Mouse (Mus musculus) G1E (cell line): ENCODE data around the gene Ascc3. TPM values are rescaled to one million over a fixed set of nuclear protein-coding genes. Genes with fewer than 3 reads are reported as not detected.

Experiments
- ATAC-seq: 2 replicates; pipeline ENCODE4 v1.8.0; 2016; ENCODE audit warnings: mild to moderate bottlenecking; ENCODE audit not compliant: insufficient number of reproducible peaks, poor library complexity, low FRiP score, severe bottlenecking; ENCODE audit errors: extremely low read depth
- DNase-seq: peaks from one replicate; pipeline ENCODE4 v3.0.0; 2012; ENCODE audit warnings: low spot score
- H3K27me3 ChIP-seq: 2 replicates; pipeline ENCODE4 v1.6.1; 2012; ENCODE audit warnings: mild to moderate bottlenecking, low read length, inconsistent platforms; ENCODE audit not compliant: insufficient read depth
- H3K36me3 ChIP-seq: replicated peaks from 2 replicates; pipeline ENCODE3; 2012; ENCODE audit warnings: mild to moderate bottlenecking, inconsistent platforms
- H3K4me1 ChIP-seq: 2 replicates; pipeline ENCODE4 v1.6.1; 2012; ENCODE audit warnings: low read depth, low read length, inconsistent platforms, mixed read lengths; ENCODE audit not compliant: insufficient read depth
- H3K4me3 ChIP-seq: 2 replicates; pipeline ENCODE4 v1.5.1; 2012; ENCODE audit warnings: low read depth, mild to moderate bottlenecking, inconsistent platforms, low read length, moderate library complexity, mixed read lengths
- H3K9me3 ChIP-seq: replicated peaks from 2 replicates; pipeline ENCODE4 v1.6.1; 2012; ENCODE audit warnings: inconsistent platforms
- CTCF ChIP-seq: IDR thresholded peaks from 2 replicates; pipeline ENCODE4 v1.5.1; 2012; ENCODE audit warnings: low read depth, low read length, inconsistent platforms, mixed read lengths
- GATA1 ChIP-seq: IDR thresholded peaks from 2 replicates; pipeline ENCODE4 v1.6.1; 2012; ENCODE audit warnings: borderline replicate concordance, low read length, inconsistent platforms, mixed read lengths
- GATA2 ChIP-seq: IDR thresholded peaks from 2 replicates; pipeline ENCODE4 v1.6.1; 2012; ENCODE audit warnings: low read depth, low read length, inconsistent platforms, borderline replicate concordance
- POLR2AphosphoS5 ChIP-seq: IDR thresholded peaks from 2 replicates; pipeline ENCODE4 v1.6.1; 2012; ENCODE audit warnings: low read depth, low read length, inconsistent platforms; ENCODE audit not compliant: insufficient replicate concordance
- TAL1 ChIP-seq: conservative IDR thresholded peaks from 2 replicates; pipeline ENCODE4 v1.6.1; 2012; ENCODE audit warnings: low read depth, low read length, inconsistent platforms, mixed read lengths
- polyA plus RNA-seq: library from polyadenylated mRNA; stranded (reverse); fragments of >175 nt; gene quantifications from 2 replicates; pipeline ENCODE4 v1.2.3, GENCODE M21; 2012
- total RNA-seq, 2 experiments: library from RNA; stranded (forward) in 1 of 2; stranded (reverse) in 1 of 2; fragments of 200-1000 nt in 1 of 2; fragments of >200 nt in 1 of 2; fragmentation: Nextera tagmentation in 1 of 2; gene quantifications; 2 replicates each; pipeline ENCODE4 v1.2.3; 2014 to 2017

The Ascc3 gene
- total and polyA plus RNA-seq, 3 experiments = 1.2 to 51.4 (median 31.1) TPM

DNA sequence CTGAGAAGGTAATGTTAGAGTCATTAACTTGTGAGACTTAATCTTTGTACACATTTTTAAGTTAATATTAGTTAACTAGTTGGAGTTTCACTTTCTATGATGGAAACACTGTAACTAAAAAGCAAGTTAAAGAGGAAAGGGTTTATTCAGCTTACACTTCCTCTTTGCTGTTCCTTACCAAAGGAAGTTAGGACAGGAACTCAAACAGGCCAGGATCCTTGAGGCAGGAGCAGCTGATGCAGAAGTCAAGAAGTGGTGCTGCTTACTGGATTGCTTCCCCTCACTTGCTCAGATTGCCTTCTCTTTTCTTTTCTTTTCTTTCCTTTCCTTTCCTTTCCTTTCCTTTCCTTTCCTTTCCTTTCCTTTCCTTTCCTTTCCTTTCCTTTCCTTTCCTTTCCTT is 97.9 kb downstream of the Ascc3 start:
- DNase-seq (no peak), ATAC-seq (no peak)
- H3K36me3 ChIP-seq = no peaks in the 10 kb centered on the region
- H3K4me3 ChIP-seq = no peak overlapping the region
- TF ChIP-seq CTCF (no peak), GATA2 (no peak), POLR2AphosphoS5 (no peak), GATA1 (no peak), TAL1 (no peak)
- no peaks in the 10 kb centered on the region for H3K9me3 ChIP-seq
- no peaks in the 10 kb centered on the region for H3K27me3 ChIP-seq
- H3K4me1 ChIP-seq = no peaks in the 10 kb centered on the region

DNA sequence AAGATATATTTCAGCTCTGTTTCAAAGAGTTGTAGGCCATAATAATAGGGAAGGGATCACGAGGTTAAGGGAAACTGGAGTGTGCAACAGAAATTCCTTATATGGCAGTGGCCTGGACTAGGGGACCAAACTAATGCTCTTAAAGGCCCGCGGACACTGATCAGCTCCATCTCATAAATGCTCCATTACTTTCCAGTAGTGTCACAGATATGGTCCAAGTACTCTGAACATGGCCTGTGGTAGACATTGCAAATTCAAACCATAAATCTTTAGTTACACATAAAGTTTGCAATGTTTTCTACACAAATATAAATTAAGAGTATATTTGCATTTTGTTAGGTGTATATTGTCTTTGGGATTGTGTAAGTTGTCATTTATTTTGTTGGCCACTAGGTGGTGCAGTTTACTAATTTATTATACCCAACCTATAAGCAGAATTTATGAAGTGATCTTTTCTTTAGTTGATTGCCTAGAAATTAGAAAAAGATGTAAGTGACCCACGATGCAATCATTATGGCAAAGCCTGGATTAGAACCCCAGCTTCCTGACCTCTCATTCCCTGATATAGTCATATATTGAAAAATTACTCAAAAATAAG is 106.5 kb downstream of the Ascc3 start:
- H3K4me1 ChIP-seq = peaks cover 5% of the 10 kb centered on the region; the same call in 1 of the 2 replicates
- H3K36me3 ChIP-seq = peaks cover 7% of the 10 kb centered on the region
- no peaks in the 10 kb centered on the region for H3K27me3 ChIP-seq
- H3K9me3 ChIP-seq = no peaks in the 10 kb centered on the region
- ATAC-seq (no peak), DNase-seq (no peak)
- no peak overlapping the region for H3K4me3 ChIP-seq
- TF ChIP-seq GATA2 (no peak), GATA1 (no peak), TAL1 (no peak), CTCF (no peak), POLR2AphosphoS5 (no peak)

DNA sequence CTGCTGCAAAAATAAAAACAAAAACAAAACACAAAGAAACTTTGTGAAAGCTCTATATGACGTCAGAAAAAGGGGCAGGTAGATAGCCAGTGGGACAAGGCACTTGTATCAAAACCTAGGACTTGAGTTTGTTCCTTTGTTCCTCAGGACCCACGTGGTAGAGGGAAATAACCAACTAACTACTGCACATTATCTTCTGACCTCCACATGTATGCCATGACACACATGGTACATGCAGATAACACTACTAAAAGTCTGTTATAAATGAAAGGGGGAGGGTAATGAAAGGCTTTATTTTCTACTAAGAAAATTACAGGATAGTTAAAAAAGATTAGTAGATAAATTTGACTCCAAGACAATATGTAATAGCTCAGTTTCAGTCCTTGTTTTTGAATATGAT is 109.3 kb downstream of the Ascc3 start:
- H3K4me1 ChIP-seq = peaks cover 5% of the 10 kb centered on the region; the same call in 1 of the 2 replicates
- DNase-seq (no peak), ATAC-seq (peak; percentile 54; the same call in 1 of the 2 replicates)
- TF ChIP-seq TAL1 (peak; percentile 49; the same call in 1 of the 2 replicates), POLR2AphosphoS5 (no peak), GATA1 (no peak), GATA2 (no peak), CTCF (no peak)
- no peak overlapping the region for H3K4me3 ChIP-seq
- H3K36me3 ChIP-seq = peaks cover 7% of the 10 kb centered on the region
- H3K9me3 ChIP-seq = no peaks in the 10 kb centered on the region
- no peaks in the 10 kb centered on the region for H3K27me3 ChIP-seq

DNA sequence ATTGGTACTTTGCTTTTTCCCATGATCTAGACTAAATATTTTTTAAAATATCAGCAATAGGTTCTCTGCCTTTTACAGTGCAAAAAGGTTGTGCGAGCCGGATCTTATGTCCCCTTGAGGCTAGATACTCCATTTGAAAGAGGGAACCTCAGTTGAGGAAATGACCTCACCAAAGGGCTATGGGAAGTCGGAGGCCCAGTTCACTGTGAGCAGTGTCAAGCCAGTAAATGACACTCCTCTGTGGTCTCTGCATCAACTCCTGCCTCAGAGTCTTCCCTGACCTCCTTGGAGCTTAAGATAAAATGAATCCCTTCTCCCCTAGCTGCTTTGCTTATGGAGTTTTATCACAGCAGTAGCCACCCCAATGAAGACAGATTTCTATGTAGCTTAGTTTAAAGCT is 109.9 kb downstream of the Ascc3 start:
- no peak for ATAC-seq
- TF ChIP-seq TAL1 (no peak), CTCF (no peak), GATA2 (no peak), GATA1 (no peak), POLR2AphosphoS5 (no peak)
- Histone ChIP-seq H3K9me3 (no peaks in the 10 kb centered on the region), H3K27me3 (no peaks in the 10 kb centered on the region), H3K4me1 (peaks cover 5% of the 10 kb centered on the region; the same call in 1 of the 2 replicates), H3K36me3 (peaks cover 7% of the 10 kb centered on the region), H3K4me3 (no peak overlapping the region)
- no peak for DNase-seq

DNA sequence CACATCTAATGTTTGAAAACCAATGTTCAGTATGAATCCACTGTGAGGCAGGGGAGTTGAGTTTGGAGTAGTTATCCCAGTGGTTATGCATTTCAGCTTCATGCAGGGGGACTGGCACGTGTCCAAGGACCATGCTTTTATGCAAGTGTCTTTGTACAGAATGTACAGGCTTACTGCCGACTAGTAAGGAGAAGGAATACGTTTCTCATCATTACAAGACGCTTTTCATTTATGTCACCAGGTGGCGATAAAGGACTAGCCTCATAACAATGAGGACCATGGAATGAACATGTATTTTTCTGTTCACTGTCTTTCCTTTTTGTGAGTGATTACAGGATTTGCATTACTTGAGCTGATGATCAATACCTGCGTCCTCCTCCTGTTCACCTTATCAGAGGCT is 111.7 kb downstream of the Ascc3 start:
- H3K9me3 ChIP-seq = no peaks in the 10 kb centered on the region
- DNase-seq = no peak
- no peak for ATAC-seq
- H3K27me3 ChIP-seq = no peaks in the 10 kb centered on the region
- H3K4me1 ChIP-seq = peaks cover 5% of the 10 kb centered on the region; the same call in 1 of the 2 replicates
- no peak overlapping the region for H3K4me3 ChIP-seq
- peaks cover 7% of the 10 kb centered on the region for H3K36me3 ChIP-seq
- no peak for TF ChIP-seq GATA2
- no peak for TF ChIP-seq TAL1
- TF ChIP-seq POLR2AphosphoS5 = no peak
- no peak for TF ChIP-seq CTCF
- TF ChIP-seq GATA1 = no peak

DNA sequence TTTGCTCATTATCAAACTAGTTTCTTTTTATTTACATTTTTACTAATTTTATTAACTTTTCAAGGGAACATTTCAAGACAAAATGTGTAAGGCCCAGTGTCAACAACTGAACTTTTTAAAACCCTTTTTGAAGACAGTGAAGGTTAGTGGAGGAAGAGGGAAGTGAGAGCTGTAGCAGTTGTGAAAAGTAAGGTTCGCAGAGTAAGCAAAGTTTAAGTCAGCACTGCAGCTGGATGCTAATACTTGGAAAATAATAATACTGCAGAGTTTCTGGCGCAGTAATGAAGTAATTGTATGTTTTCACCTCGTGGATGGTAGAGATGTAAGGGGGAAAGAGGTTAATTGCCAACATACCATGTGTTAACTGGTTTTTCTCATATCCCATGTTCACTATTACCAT is 112.4 kb downstream of the Ascc3 start:
- no peaks in the 10 kb centered on the region for H3K9me3 ChIP-seq
- H3K27me3 ChIP-seq = no peaks in the 10 kb centered on the region
- no peak for TF ChIP-seq POLR2AphosphoS5
- no peak for TF ChIP-seq TAL1
- TF ChIP-seq GATA1 = no peak
- no peak for TF ChIP-seq GATA2
- TF ChIP-seq CTCF = no peak
- peaks cover 6% of the 10 kb centered on the region for H3K36me3 ChIP-seq
- H3K4me3 ChIP-seq = no peak overlapping the region
- peaks cover 5% of the 10 kb centered on the region; the same call in 1 of the 2 replicates for H3K4me1 ChIP-seq
- no peak for DNase-seq
- no peak for ATAC-seq

DNA sequence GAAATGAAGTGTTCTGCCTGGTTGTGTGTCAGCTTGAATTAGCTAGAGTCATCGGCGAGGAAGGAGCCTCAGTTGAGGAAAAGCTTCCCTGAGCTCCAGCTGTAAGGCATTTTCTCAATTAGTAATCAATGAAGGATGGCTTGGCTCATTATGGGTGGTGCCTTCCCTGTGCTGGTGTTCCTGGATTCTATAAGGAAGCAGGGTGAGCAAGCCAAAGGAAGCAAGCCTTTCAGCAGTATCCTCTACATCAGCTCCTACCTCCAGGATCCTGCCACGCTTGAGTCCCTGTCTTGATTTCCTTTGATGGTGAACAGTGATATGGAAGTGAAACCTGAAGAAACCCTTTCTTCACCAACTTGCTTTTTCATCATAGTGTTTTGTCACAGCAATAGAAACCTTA is 118.8 kb downstream of the Ascc3 start:
- no peaks in the 10 kb centered on the region for H3K27me3 ChIP-seq
- peaks cover 11% of the 10 kb centered on the region for H3K36me3 ChIP-seq
- no peak overlapping the region for H3K4me3 ChIP-seq
- H3K4me1 ChIP-seq = no peaks in the 10 kb centered on the region
- TF ChIP-seq GATA2 (no peak), TAL1 (no peak), CTCF (no peak), POLR2AphosphoS5 (no peak), GATA1 (no peak)
- no peak for DNase-seq
- ATAC-seq = no peak
- H3K9me3 ChIP-seq = no peaks in the 10 kb centered on the region
